Mouse (Mus musculus) spleen, postnatal 14 days (tissue): ENCODE measurements around the gene Xrn1.
"Not testable (repeated sequence)": the region's sequence is repeated elsewhere in the genome, so short reads cannot be mapped to it uniquely, and the experiment has no call there.

Experiments
- DNase-seq, 2 experiments: peaks; one replicate each; pipeline ENCODE4 v3.0.0; 2021 to 2022; ENCODE audit warnings: low spot score in 2 of 2

The Xrn1 gene

GRCm38 (mm10) chr9:95954585-95955461 is at the start of gene Xrn1:
Xrn1 (plus strand) TSS chr9:95954760.
- DNase-seq: peak; percentile 93 to 94

- DNase-seq: no peak
Observed at GRCm38 (mm10) chr9:95932855-95933254, 21.7 kb upstream of the Xrn1 start.

- no peak for DNase-seq
Observed at GRCm38 (mm10) chr9:95953658-95954057, 902 bp upstream of the Xrn1 start.

GRCm38 (mm10) chr9:95954226-95954584 is 355 bp upstream of the Xrn1 start:
- peak in 1 of 2 experiments; percentile 7 for DNase-seq

- no peak for DNase-seq
Observed at GRCm38 (mm10) chr9:95957611-95958010, 3.1 kb downstream of the Xrn1 start.

GRCm38 (mm10) chr9:95958041-95958730 is 3.6 kb downstream of the Xrn1 start:
- no peak for DNase-seq

GRCm38 (mm10) chr9:95958731-95959105 is 4.2 kb downstream of the Xrn1 start:
- DNase-seq: not testable (repeated sequence)

GRCm38 (mm10) chr9:95959246-95959645 is 4.7 kb downstream of the Xrn1 start:
- DNase-seq: no peak

GRCm38 (mm10) chr9:95959732-95960428 is 5.3 kb downstream of the Xrn1 start:
- DNase-seq: no peak

- DNase-seq: no peak
Observed at GRCm38 (mm10) chr9:95961058-95961457, 6.5 kb downstream of the Xrn1 start.

- no peak for DNase-seq
Observed at GRCm38 (mm10) chr9:95964037-95964436, 9.5 kb downstream of the Xrn1 start.

GRCm38 (mm10) chr9:95978279-95978678 is 23.7 kb downstream of the Xrn1 start:
- no peak for DNase-seq

GRCm38 (mm10) chr9:95979896-95980295 is 25.3 kb downstream of the Xrn1 start:
- no peak for DNase-seq

GRCm38 (mm10) chr9:95992255-95992654 is 37.7 kb downstream of the Xrn1 start:
- no peak for DNase-seq

GRCm38 (mm10) chr9:96004455-96004854 is 49.9 kb downstream of the Xrn1 start:
- DNase-seq: no peak

- DNase-seq: no peak
Observed at GRCm38 (mm10) chr9:96010664-96011063, 56.1 kb downstream of the Xrn1 start.

GRCm38 (mm10) chr9:96023921-96024320 is 69.4 kb downstream of the Xrn1 start:
- DNase-seq: no peak

- no peak for DNase-seq
Observed at GRCm38 (mm10) chr9:96027913-96028312, 73.4 kb downstream of the Xrn1 start.

- peak in 1 of 2 experiments; percentile 31 for DNase-seq
Observed at GRCm38 (mm10) chr9:96028818-96029217, 74.3 kb downstream of the Xrn1 start.

- DNase-seq: no peak
Observed at GRCm38 (mm10) chr9:96029886-96030285, 75.3 kb downstream of the Xrn1 start.

GRCm38 (mm10) chr9:96035371-96036086 is 81.0 kb downstream of the Xrn1 start:
- no peak for DNase-seq

- DNase-seq: no peak
Observed at GRCm38 (mm10) chr9:96044214-96044613, 89.7 kb downstream of the Xrn1 start.
